Mouse (Mus musculus) fibroblast of lung, adult 2 months (primary cell): ENCODE results near the gene Pdk2.

Experiments
- DNase-seq: peaks from one replicate; pipeline ENCODE4 v3.0.0-alpha.2; 2011; ENCODE audit warnings: low read depth

Gene Pdk2

GRCm38 (mm10) chr11:94986435-94986834, 54.7 kb downstream of the Pdk2 start:
- no peak for DNase-seq

GRCm38 (mm10) chr11:94985822-94986221, 55.3 kb downstream of the Pdk2 start:
- no peak for DNase-seq

GRCm38 (mm10) chr11:94985140-94985539, 56.0 kb downstream of the Pdk2 start:
- no peak for DNase-seq

- DNase-seq: no peak
Observed at GRCm38 (mm10) chr11:94979462-94980179, 61.5 kb downstream of the Pdk2 start.

- DNase-seq: peak; percentile 88
Observed at GRCm38 (mm10) chr11:94978947-94979346, 62.2 kb downstream of the Pdk2 start.

- DNase-seq: no peak
Observed at GRCm38 (mm10) chr11:94978178-94978915, 62.8 kb downstream of the Pdk2 start.
